ENCODE assay signal across 24 mouse cellular contexts in genomic region chr12:100317936-100318335, GRCm38 (mm10).
DNase-seq lines count a peak whose midpoint lies in the region; TF ChIP-seq lines count a peak whose summit lies in the region.
"Had no signal": no experiment of that assay in that cellular context is flagged by ENCODE, and none has a peak within 500 bp of the region (broad histone marks: within the 10 kb centered on the region; RNA-seq: fewer than 3 reads in every experiment).

No protein-coding gene starts in this region.

- intact Hi-C loops in left cerebral cortex, adult 2 months (cut with DNase I): no loop called here
- intact Hi-C loops in left cerebral cortex, postnatal 10 days (cut with DNase I): no loop called here

- peak overlapping the region; percentile 55; the same call in 1 of the 2 replicates for H3K27ac ChIP-seq in left cerebral cortex, adult 2 months
- peak overlapping the region; percentile 41; the same call in 1 of the 2 replicates for H3K27ac ChIP-seq in bone marrow, adult 2 months (ENCODE audit: control insufficient read depth, insufficient read depth, low read depth, low read length, poor library complexity)
- H3K27ac ChIP-seq: forebrain, embryonic 15.5 days; heart, adult 2 months; kidney, embryonic 15.5 days; liver, embryonic 12.5 days; neural tube, embryonic 13.5 days; stomach, postnatal 0 days had no signal

- DNase-seq in cerebellum, postnatal 10 days: peak; percentile 50 to 62
- DNase-seq in cerebellum, postnatal 25 days: no peak
- no peak for DNase-seq in left cerebral cortex, adult 2 months (ENCODE audit: extremely low spot score in 1 of 2, low spot score in 2 of 2)
- no peak for DNase-seq in left cerebral cortex, postnatal 10 days (ENCODE audit: extremely low spot score in 1 of 2, low spot score in 2 of 2)
- DNase-seq in A20 (ENCODE audit: low read depth, low spot score): peak; percentile 80
- DNase-seq in urinary bladder, postnatal 4 days (ENCODE audit: low spot score in 2 of 2): no peak
- DNase-seq: adrenal gland, adult 2 months; cerebellum, adult 2 months; cerebellum, postnatal 36 days; heart, adult 2 months; kidney, adult 18-20 months; kidney, postnatal 25 days; liver, postnatal 0 days; lung, postnatal 36 days; right cerebral cortex, postnatal 4 days; thymus, adult 18-20 months; thymus, postnatal 25 days had no signal

- H3K4me3 ChIP-seq in left cerebral cortex, adult 2 months: no peak overlapping the region
- no peak overlapping the region for H3K4me3 ChIP-seq in bone marrow, adult 2 months (replicated peaks; ENCODE audit: control insufficient read depth, low read depth, low read length)
- H3K4me3 ChIP-seq: forebrain, embryonic 15.5 days; heart, adult 2 months; heart, embryonic 12.5 days; kidney, embryonic 15.5 days; liver, embryonic 12.5 days; neural tube, embryonic 13.5 days had no signal

- H3K4me1 ChIP-seq in bone marrow, adult 2 months (ENCODE audit: control insufficient read depth, insufficient read depth, low read length): peaks cover 9% of the 10 kb centered on the region
- H3K4me1 ChIP-seq: kidney, embryonic 15.5 days; liver, embryonic 12.5 days had no signal

- 38% methylated on average over 3 of the region's 3 CpGs for WGBS in bone marrow, adult 2 months

- TF ChIP-seq POLR2A in bone marrow, adult 2 months (IDR thresholded peaks at IDR 0.05; ENCODE audit: borderline replicate concordance, control insufficient read depth, low read depth, low read length): no peak

- TF ChIP-seq CTCF in left cerebral cortex, adult 2 months (IDR thresholded peaks at IDR 0.05): no peak
- no peak for TF ChIP-seq CTCF in bone marrow, adult 2 months (IDR thresholded peaks at IDR 0.05; ENCODE audit: control insufficient read depth, insufficient read depth, low read length)

Comparison
In these comparisons a context has a peak if more than half of its experiments do, and no peak if none do; other contexts are left out.
1. DNase-seq: peak in cerebellum, postnatal 10 days (2 of 2) and A20 (single experiment); none in cerebellum, postnatal 25 days (0 of 2), left cerebral cortex, adult 2 months (0 of 2), left cerebral cortex, postnatal 10 days (0 of 2) and urinary bladder, postnatal 4 days (0 of 2).